Mouse (Mus musculus): ENCODE measurements around the gene Vdr. TPM values are rescaled to one million over a fixed set of nuclear protein-coding genes. Genes with fewer than 3 reads are reported as not detected.

The Vdr gene
- total RNA-seq, 2 experiments from 2014 or later: 6.3 to 21.2 TPM

DNA sequence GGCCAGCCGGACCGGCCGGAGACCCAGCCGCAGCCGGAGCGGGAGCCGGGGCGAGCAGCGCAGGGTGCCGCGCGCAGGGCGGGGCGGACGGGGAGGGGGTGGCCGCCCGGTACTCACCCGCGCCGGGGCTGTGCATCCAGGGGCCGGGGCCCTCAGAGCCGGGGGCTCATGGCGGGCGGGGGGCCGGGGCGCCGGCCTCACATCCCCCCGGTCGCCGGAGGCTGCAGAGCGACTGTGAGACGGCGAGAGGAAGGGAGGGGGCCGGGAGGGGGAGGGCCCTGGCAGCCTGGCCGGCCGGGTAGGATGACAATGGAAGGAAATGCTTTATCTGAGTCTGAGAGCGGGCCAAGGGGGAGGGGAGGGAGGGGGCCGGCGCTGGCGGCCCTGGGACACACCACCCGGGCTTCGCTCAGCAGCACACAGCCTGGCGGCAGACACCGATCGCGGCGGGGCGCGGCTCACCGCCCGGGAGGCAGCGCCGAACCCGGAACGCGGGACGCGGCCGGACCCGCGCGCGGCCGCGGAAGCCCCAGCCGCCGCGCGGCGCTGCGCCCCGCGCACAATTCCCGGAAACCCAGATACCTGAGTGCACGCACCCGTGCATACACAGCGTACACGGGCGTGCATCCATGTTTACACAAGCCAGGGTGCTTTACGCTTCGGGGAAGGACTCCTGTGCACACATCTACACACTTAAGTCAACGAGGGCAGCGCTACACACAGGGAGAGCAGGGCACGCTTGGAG, 79.0 kb downstream of the Vdr start:
- peak; percentile 67 to 70 for DNase-seq (ENCODE audit: low spot score in 2 of 2)

GRCm38 (mm10) chr15:97830788-97831241, 79.6 kb downstream of the Vdr start:
- peak; percentile 62 to 68 for DNase-seq (ENCODE audit: low spot score in 2 of 2)

- DNase-seq (ENCODE audit: low spot score in 2 of 2): no peak
Observed at GRCm38 (mm10) chr15:97830253-97830787, 80.1 kb downstream of the Vdr start.

- no peak for DNase-seq (ENCODE audit: low spot score in 2 of 2)
Observed at GRCm38 (mm10) chr15:97829432-97829831, 81.0 kb downstream of the Vdr start.

GRCm38 (mm10) chr15:97828901-97829338, 81.5 kb downstream of the Vdr start:
- no peak for DNase-seq (ENCODE audit: low spot score in 2 of 2)

- DNase-seq (ENCODE audit: low spot score in 2 of 2): no peak
Observed at GRCm38 (mm10) chr15:97828221-97828842, 82.1 kb downstream of the Vdr start.

- no peak for DNase-seq (ENCODE audit: low spot score in 2 of 2)
Observed at GRCm38 (mm10) chr15:97827401-97827800, 83.0 kb downstream of the Vdr start.

DNA sequence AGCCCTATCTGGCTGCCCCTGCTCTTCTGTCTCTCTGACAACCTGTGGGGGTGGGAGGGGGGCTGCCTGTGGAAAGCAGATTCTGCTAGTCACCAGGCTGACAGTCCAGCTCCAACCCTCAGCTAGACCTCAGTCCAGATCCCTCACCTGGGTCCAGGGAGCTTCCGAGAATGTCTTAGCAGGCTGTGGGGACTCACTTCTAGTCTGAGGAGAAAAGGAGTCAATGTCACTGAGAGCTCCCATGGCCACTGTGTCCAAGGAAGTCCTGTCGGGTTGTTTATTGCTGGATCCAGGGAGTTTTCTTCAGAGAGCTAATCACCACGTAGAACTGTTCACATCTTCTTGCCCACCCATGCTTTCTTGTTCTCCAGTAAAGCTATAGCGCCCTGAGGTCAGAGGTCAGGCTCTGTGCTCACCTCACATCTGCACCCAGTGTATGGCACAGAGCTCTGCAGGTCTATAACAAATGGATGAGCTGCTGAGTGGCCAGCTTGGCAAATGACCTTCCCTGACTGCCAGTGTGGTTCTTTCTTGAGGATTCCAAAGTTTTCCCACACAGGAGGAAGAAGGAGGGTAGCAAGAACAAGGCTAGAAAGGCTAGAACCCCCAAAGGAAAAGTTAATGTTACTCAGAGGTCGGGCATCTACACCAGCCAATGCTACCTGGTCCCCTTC, 83.7 kb downstream of the Vdr start:
- no peak for DNase-seq (ENCODE audit: low spot score in 2 of 2)

DNA sequence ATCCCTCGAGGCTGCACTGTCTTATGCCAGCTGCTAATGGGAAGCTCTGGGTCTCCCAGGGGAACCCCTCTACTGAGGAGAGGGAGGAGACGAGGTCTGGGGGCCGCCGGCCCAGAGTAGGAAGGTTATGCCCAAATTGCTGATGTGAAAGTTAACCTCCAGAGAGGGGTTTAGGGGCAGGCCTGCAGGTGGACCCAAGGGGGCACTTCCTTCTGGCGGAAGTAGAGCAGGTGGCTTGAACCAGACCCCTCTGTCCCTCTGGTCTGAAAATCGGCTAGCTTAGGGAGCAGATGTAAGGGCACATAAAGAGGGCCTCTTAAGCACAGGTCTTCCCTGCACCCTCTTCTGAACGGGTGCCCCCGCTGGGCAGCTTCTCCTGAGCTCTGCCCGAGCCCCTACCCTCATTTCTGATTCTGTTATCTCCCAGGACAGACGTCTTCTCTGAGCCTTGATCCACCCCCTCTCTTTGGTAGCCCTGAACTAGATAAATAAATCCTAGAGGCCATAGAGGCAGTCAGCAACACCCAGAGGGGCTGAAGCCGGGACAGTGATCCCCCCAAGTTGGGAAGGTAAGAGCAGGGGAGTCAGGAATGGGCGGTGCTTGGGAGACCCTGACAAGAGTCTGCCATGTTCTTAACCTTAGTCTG, 84.4 kb downstream of the Vdr start:
- no peak for DNase-seq (ENCODE audit: low spot score in 2 of 2)

GRCm38 (mm10) chr15:97825071-97825940, 85.1 kb downstream of the Vdr start:
- peak; percentile 80 to 83 for DNase-seq (ENCODE audit: low spot score in 2 of 2)

GRCm38 (mm10) chr15:97824042-97824441, 86.4 kb downstream of the Vdr start:
- DNase-seq (ENCODE audit: low spot score in 2 of 2): peak in 1 of 2 experiments; percentile 60

GRCm38 (mm10) chr15:97823479-97823878, 87.0 kb downstream of the Vdr start:
- no peak for DNase-seq (ENCODE audit: low spot score in 2 of 2)

DNA sequence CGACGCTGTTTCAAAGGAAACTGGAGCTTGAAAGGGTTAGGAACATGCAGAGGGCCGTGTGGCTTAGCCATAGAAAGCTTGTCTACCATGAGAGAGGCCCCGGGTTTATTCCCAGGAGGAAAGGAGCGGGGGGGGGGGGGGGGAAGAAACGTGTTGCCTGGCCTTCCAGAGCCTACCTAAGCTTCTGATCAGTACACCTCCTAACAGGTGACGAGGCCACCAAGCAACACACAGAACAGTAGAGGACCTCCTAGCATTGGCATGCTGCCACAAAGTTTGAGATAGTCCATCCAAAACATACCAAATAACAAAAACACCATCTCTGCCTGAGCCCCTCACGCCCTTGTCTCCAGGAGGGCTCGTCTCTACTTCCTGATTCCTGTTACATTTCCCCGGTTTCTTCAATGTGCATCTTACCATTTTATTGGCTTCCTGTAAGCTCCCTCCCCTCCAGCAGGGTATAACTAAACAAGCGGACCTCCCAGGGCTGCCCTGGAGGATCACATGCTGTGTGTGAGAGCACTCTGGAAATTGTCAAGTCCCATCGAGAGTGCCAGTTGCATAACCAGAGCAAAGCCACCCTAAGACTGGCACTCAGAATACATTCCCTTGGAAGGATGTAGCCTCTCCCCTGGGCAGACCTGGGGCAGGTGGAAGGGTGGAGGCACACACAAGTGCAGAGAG, 87.7 kb downstream of the Vdr start:
- DNase-seq (ENCODE audit: low spot score in 2 of 2): no peak

DNA sequence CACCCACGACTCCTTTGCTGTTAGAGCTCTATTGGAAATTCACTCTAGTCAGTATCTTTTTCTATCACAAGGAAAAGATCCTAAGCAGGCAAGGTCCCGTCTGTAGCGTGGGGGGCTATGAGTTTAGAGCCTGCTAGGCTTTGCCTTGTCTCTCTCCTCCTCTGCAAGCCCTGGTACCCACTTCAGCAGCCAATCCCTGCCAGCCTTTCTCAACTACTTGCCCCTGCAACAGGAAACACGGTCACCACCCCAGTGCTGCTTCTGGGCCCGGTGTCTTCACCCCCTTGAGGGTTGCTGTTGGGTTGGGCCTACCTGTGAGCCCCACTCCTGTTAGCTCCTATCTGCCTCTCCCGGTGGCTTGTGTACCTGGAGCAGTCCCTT, 88.5 kb downstream of the Vdr start:
- DNase-seq (ENCODE audit: low spot score in 2 of 2): no peak

DNA sequence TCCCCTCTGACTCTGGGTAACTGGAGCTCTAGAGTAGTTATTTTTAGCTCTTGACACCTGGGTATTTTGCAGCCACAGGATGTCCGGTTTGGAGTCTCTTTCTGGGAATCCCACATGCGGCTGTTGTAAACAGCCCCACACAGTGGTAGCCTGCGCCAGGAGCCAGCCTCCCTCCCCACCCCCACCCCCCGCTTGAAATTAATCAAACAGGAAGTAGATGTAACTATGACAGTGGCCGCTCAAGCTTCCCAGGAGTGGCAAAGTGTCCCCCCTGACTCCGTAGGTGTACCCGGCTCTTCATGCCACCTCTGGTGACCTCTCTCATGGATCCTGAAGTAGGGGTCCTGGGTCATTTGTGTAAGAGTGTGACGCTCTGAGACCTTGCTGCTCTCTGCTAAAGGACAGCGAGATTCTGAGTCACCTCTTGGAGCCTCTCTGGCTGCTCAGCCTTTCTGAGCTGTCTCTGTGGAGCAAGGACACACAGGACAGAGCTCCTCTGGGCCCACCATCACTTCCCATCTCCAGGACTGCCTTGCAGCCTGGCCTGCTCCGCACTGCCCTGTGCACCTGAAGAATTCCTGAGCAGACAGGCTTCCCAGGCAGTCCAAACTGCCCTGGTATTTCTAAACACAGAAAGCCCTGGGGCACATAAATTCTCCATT, 89.0 kb downstream of the Vdr start:
- DNase-seq (ENCODE audit: low spot score in 2 of 2): peak; percentile 48 to 63

GRCm38 (mm10) chr15:97819937-97820336, 90.5 kb downstream of the Vdr start:
- no peak for DNase-seq (ENCODE audit: low spot score in 2 of 2)

DNA sequence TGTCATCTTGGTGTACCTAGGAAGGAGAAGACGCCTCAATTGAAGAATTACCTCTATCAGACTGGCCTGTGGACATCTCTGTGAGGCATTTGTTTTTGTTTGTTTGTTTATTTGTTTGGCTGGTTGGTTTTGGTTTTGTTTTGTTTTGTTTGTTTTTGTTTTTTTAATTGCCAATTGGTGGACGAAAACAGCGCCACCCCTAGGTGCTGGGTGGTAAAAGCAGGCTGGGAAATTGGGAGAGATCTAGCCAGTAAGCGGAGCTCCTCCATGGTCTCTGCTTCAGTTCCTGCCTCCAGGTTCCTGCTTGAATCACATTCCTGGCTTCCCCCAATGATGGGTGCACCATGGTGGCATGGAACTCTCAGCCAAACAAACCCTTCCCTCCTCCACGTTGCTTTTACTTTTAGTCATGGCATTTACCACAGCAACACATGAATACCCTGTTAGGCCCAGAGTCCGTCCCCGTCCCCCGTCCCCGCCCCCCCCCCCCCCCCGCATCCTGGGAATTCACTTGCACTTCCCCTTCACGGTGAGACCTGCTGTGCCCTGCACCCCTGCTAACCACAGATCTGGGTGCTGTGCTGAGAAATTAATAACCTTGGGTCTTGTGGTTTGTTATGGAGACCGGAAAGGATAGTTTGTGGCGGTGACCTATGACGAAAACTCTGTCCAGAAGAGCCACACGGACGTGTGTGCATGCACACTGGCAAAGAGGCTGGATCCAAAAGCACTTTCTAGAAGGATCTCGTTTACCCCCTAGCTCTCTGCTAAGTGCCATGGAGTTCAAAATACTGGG, 94.0 kb downstream of the Vdr start:
- DNase-seq (ENCODE audit: low spot score in 2 of 2): no peak

- no peak for DNase-seq (ENCODE audit: low spot score in 2 of 2)
Observed at GRCm38 (mm10) chr15:97815254-97815653, 95.2 kb downstream of the Vdr start.
